Mouse (Mus musculus): ENCODE measurements at regions not wholly inside any gene's neighbourhood (a gene's known extent, or its start where the extent isn't known, plus 50 kb on each side); places are given as distances from the start of the nearest gene placed in this dataset.

DNA sequence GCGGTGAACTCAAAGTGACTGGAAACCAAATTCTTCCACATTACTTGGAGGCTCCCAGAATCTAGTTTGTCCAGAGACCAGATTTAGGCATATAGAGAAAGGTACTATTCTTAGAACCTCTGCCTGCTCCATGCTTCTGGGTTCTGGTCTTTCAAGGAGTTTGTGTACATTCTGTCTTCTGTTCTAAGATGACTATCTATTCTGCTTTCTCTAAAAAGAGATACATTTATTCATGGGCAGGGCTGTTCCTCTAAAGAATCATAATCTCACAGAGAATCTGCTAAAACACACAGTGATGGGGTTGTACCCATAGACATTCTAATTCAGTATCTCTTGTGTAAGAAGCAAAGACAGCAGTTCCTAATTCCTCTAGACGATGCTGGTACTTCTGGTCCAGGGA lies 417.7 kb downstream of the Atp23 start:
- no peaks in the 10 kb centered on the region for H3K4me1 ChIP-seq (ENCODE audit: control insufficient read depth, insufficient read depth)
- no peak overlapping the region for H3K4me2 ChIP-seq (ENCODE audit: low read depth, low read length)
- DNase-seq (ENCODE audit: low spot score) (no peak), ATAC-seq (ENCODE audit: insufficient read depth, low read depth) (no peak)
- no peak overlapping the region for H3K9ac ChIP-seq (replicated peaks; ENCODE audit: low read depth, low read length)
- no peaks in the 10 kb centered on the region for H3K9me3 ChIP-seq (replicated peaks; ENCODE audit: control insufficient read depth, low read length)
- no peak overlapping the region for H3K27ac ChIP-seq (ENCODE audit: low read depth)
- H3K27me3 ChIP-seq (ENCODE audit: control insufficient read depth, insufficient read depth, low read length), result no peaks in the 10 kb centered on the region
- no peak for TF ChIP-seq EP300 (IDR thresholded peaks at IDR 0.05; ENCODE audit: low read depth)
- no peak for TF ChIP-seq CTCF (IDR thresholded peaks at IDR 0.05; ENCODE audit: low read depth)
- H3K4me3 ChIP-seq (ENCODE audit: low read depth, low read length), result no peak overlapping the region
- 80% methylated on average over 2 of the region's 2 CpGs for WGBS
- no peaks in the 10 kb centered on the region for H3K36me3 ChIP-seq (replicated peaks; ENCODE audit: control insufficient read depth, insufficient read depth, low read length)

GRCm38 (mm10) chr10:126480382-126480781 lies 420.8 kb downstream of the Atp23 start:
- Histone ChIP-seq H3K9ac (replicated peaks; ENCODE audit: low read depth, low read length) (no peak overlapping the region), H3K27ac (ENCODE audit: low read depth) (no peak overlapping the region), H3K36me3 (replicated peaks; ENCODE audit: control insufficient read depth, insufficient read depth, low read length) (no peaks in the 10 kb centered on the region), H3K27me3 (ENCODE audit: control insufficient read depth, insufficient read depth, low read length) (no peaks in the 10 kb centered on the region), H3K4me2 (ENCODE audit: low read depth, low read length) (no peak overlapping the region), H3K4me3 (ENCODE audit: low read depth, low read length) (no peak overlapping the region), H3K9me3 (replicated peaks; ENCODE audit: control insufficient read depth, low read length) (no peaks in the 10 kb centered on the region; the same call in 1 of the 2 replicates), H3K4me1 (ENCODE audit: control insufficient read depth, insufficient read depth) (no peaks in the 10 kb centered on the region)
- DNase-seq (ENCODE audit: low spot score) (no peak), ATAC-seq (ENCODE audit: insufficient read depth, low read depth) (no peak)
- no peak for TF ChIP-seq CTCF (IDR thresholded peaks at IDR 0.05; ENCODE audit: low read depth)
- no peak for TF ChIP-seq EP300 (IDR thresholded peaks at IDR 0.05; ENCODE audit: low read depth)

GRCm38 (mm10) chr10:126479743-126480142 lies 421.4 kb downstream of the Atp23 start:
- Histone ChIP-seq H3K27ac (ENCODE audit: low read depth) (no peak overlapping the region), H3K4me1 (ENCODE audit: control insufficient read depth, insufficient read depth) (no peaks in the 10 kb centered on the region), H3K36me3 (replicated peaks; ENCODE audit: control insufficient read depth, insufficient read depth, low read length) (no peaks in the 10 kb centered on the region), H3K4me3 (ENCODE audit: low read depth, low read length) (no peak overlapping the region), H3K27me3 (ENCODE audit: control insufficient read depth, insufficient read depth, low read length) (no peaks in the 10 kb centered on the region), H3K9ac (replicated peaks; ENCODE audit: low read depth, low read length) (no peak overlapping the region), H3K9me3 (replicated peaks; ENCODE audit: control insufficient read depth, low read length) (no peaks in the 10 kb centered on the region; the same call in 1 of the 2 replicates), H3K4me2 (ENCODE audit: low read depth, low read length) (no peak overlapping the region)
- TF ChIP-seq CTCF (IDR thresholded peaks at IDR 0.05; ENCODE audit: low read depth) (no peak), EP300 (IDR thresholded peaks at IDR 0.05; ENCODE audit: low read depth) (no peak)
- DNase-seq (ENCODE audit: low spot score) (no peak), ATAC-seq (ENCODE audit: insufficient read depth, low read depth) (no peak)
- WGBS, result 34% methylated on average over 2 of the region's 2 CpGs

GRCm38 (mm10) chr10:126473050-126473719 lies 428.0 kb downstream of the Atp23 start:
- Histone ChIP-seq H3K4me1 (ENCODE audit: control insufficient read depth, insufficient read depth) (no peaks in the 10 kb centered on the region), H3K4me3 (ENCODE audit: low read depth, low read length) (no peak overlapping the region), H3K36me3 (replicated peaks; ENCODE audit: control insufficient read depth, insufficient read depth, low read length) (no peaks in the 10 kb centered on the region), H3K4me2 (ENCODE audit: low read depth, low read length) (no peak overlapping the region), H3K27me3 (ENCODE audit: control insufficient read depth, insufficient read depth, low read length) (no peaks in the 10 kb centered on the region), H3K27ac (ENCODE audit: low read depth) (no peak overlapping the region), H3K9ac (replicated peaks; ENCODE audit: low read depth, low read length) (no peak overlapping the region), H3K9me3 (replicated peaks; ENCODE audit: control insufficient read depth, low read length) (no peaks in the 10 kb centered on the region; the same call in 1 of the 2 replicates)
- ATAC-seq (ENCODE audit: insufficient read depth, low read depth) (no peak), DNase-seq (ENCODE audit: low spot score) (no peak)
- WGBS, result 65% methylated on average over 6 of the region's 6 CpGs
- no peak for TF ChIP-seq EP300 (IDR thresholded peaks at IDR 0.05; ENCODE audit: low read depth)
- TF ChIP-seq CTCF (IDR thresholded peaks at IDR 0.05; ENCODE audit: low read depth), result no peak

GRCm38 (mm10) chr10:126470838-126471491 lies 430.2 kb downstream of the Atp23 start:
- WGBS, result 58% methylated on average over 4 of the region's 4 CpGs
- Histone ChIP-seq H3K27ac (ENCODE audit: low read depth) (no peak overlapping the region), H3K9ac (replicated peaks; ENCODE audit: low read depth, low read length) (no peak overlapping the region), H3K4me3 (ENCODE audit: low read depth, low read length) (no peak overlapping the region), H3K4me2 (ENCODE audit: low read depth, low read length) (no peak overlapping the region), H3K27me3 (ENCODE audit: control insufficient read depth, insufficient read depth, low read length) (no peaks in the 10 kb centered on the region), H3K9me3 (replicated peaks; ENCODE audit: control insufficient read depth, low read length) (0 out of 2 replicates have a peak, but pooled peaks cover 3% of the 10 kb centered on the region), H3K36me3 (replicated peaks; ENCODE audit: control insufficient read depth, insufficient read depth, low read length) (no peaks in the 10 kb centered on the region), H3K4me1 (ENCODE audit: control insufficient read depth, insufficient read depth) (no peaks in the 10 kb centered on the region)
- ATAC-seq (ENCODE audit: insufficient read depth, low read depth) (no peak), DNase-seq (ENCODE audit: low spot score) (no peak)
- TF ChIP-seq EP300 (IDR thresholded peaks at IDR 0.05; ENCODE audit: low read depth) (no peak), CTCF (IDR thresholded peaks at IDR 0.05; ENCODE audit: low read depth) (no peak)

Measured in heart, postnatal 0 days (tissue).